Mouse (Mus musculus) megakaryocyte, embryonic 14.5 days (primary cell): ENCODE measurements at regions not wholly inside any gene's neighbourhood (a gene's known extent, or its start where the extent isn't known, plus 50 kb on each side); places are given as distances from the start of the nearest gene placed in this dataset.

ENCODE experiments used
- FLI1 ChIP-seq: IDR thresholded peaks from 2 replicates; pipeline ENCODE4 v1.6.1; 2012; ENCODE audit warnings: low read length, inconsistent platforms, mixed read lengths
- GATA1 ChIP-seq: IDR thresholded peaks from 3 replicates; pipeline ENCODE4 v1.6.1; 2012; ENCODE audit warnings: mixed read lengths, low read length, inconsistent platforms, borderline replicate concordance

DNA sequence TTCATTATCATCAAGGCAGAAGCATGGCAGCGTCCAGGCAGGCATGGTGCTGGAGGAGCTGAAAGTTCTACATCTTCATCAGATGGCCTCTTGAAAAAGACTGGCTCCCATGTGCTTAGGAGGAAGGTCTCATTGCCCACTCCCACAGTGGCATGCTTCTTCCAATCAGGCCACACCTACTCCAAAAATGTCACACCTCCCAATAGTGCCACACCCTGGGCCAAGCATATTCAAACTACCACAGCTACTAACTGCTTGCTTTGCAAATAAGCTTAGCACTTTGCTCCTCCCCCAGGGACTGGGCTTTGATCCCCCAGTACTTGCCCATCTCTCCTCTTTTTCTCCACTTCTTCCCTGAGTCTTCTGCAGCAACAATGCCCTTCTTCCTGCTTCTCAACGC lies 467.0 kb downstream of the Gm826 start:
- TF ChIP-seq FLI1 (no peak), GATA1 (no peak)
